Mouse (Mus musculus): ENCODE measurements around the gene Dhrs1.

GRCm38 (mm10) chr14:55713729-55714122, 31.8 kb downstream of the Dhrs1 start, which contains the start of gene Tgm1:
- TF ChIP-seq GATA1 (IDR thresholded peaks at IDR 0.05; ENCODE audit: borderline replicate concordance, low read length) (no peak), FLI1 (IDR thresholded peaks at IDR 0.05; ENCODE audit: low read length) (no peak)

Data from megakaryocyte, embryonic 14.5 days (primary cell).